ENCODE assay signal across 7 mouse cellular contexts in genomic region chr7:140060936-140061831, GRCm38 (mm10). TPM values are rescaled to one million over a fixed set of nuclear protein-coding genes. Genes with fewer than 3 reads are reported as not detected.
A peak's percentile ranks its signal among the peaks of the same experiment; 100 is the strongest.
DNase-seq lines count a peak whose midpoint lies in the region; ATAC-seq lines count a peak whose summit lies in the region.

No protein-coding gene starts in this region.

- WGBS in embryonic facial prominence, embryonic 15.5 days = 1% methylated on average over 47 of the region's 47 CpGs

- H3K36me3 ChIP-seq in embryonic facial prominence, embryonic 15.5 days = no peaks in the 10 kb centered on the region

- no peak overlapping the region for H3K27ac ChIP-seq in embryonic facial prominence, embryonic 15.5 days (replicated peaks)

- DNase-seq in right cerebral cortex, postnatal 4 days = peak; percentile 55
- DNase-seq in right cerebral cortex, postnatal 25 days = no peak
- peak; percentile 52 for DNase-seq in kidney, postnatal 10 days
- peak; percentile 81 for DNase-seq in mesoderm, embryonic 11.5 days (ENCODE audit: low read depth, low spot score)
- DNase-seq in spleen, postnatal 10 days (ENCODE audit: low spot score in 2 of 2) = no peak

- H3K4me1 ChIP-seq in embryonic facial prominence, embryonic 15.5 days = peaks cover 28% of the 10 kb centered on the region

- H3K9me3 ChIP-seq in embryonic facial prominence, embryonic 15.5 days (replicated peaks) = no peaks in the 10 kb centered on the region

- ATAC-seq in embryonic facial prominence, embryonic 15.5 days (ENCODE audit: insufficient number of reproducible peaks, low FRiP score, low TSS enrichment, low read depth) = no peak
- no peak for ATAC-seq in erythroblast, adult 5-6 weeks (replicated peaks; ENCODE audit: low FRiP score, poor library complexity, severe bottlenecking)

- peak overlapping the region; percentile 41 for H3K4me3 ChIP-seq in embryonic facial prominence, embryonic 15.5 days (replicated peaks)

- peak overlapping the region; percentile 7; the same call in 1 of the 2 replicates for H3K9ac ChIP-seq in embryonic facial prominence, embryonic 15.5 days

- H3K4me2 ChIP-seq in embryonic facial prominence, embryonic 15.5 days (replicated peaks) = peak overlapping the region; percentile 86

- peaks cover 88% of the 10 kb centered on the region for H3K27me3 ChIP-seq in embryonic facial prominence, embryonic 15.5 days

RNA-seq across cellular contexts. Expression of gene Msx3, which starts 12.3 kb away (rescaled TPM):
- polyA plus RNA-seq in embryonic facial prominence, embryonic 15.5 days (2015; fragmentation: Nextera tagmentation; extraction: Ambion mirVana) = not detected in 2 replicates
- total RNA-seq in erythroblast, adult 5-6 weeks (2015; ENCODE audit: low replicate concordance) = not detected in 2 replicates
- total RNA-seq in erythroblast, adult 5-6 weeks (2017; ENCODE audit: low replicate concordance) = not detected in 2 replicates

RNA-seq across cellular contexts. Expression of gene Caly, which starts 21.2 kb away (rescaled TPM):
- polyA plus RNA-seq in embryonic facial prominence, embryonic 15.5 days (2015; fragmentation: Nextera tagmentation; extraction: Ambion mirVana) = 3.4 and 3.7 TPM in 2 replicates
- not detected in 2 replicates for total RNA-seq in erythroblast, adult 5-6 weeks (2015; ENCODE audit: low replicate concordance)
- total RNA-seq in erythroblast, adult 5-6 weeks (2017; ENCODE audit: low replicate concordance) = not detected in 2 replicates

RNA-seq across cellular contexts. Expression of gene Tubgcp2, which starts 24.7 kb away (rescaled TPM):
- polyA plus RNA-seq in embryonic facial prominence, embryonic 15.5 days (2015; fragmentation: Nextera tagmentation; extraction: Ambion mirVana) = 49.7 and 55.3 TPM in 2 replicates
- total RNA-seq in erythroblast, adult 5-6 weeks (2015; ENCODE audit: low replicate concordance) = 9.4 and 14.6 TPM in 2 replicates
- 8.3 and 9.6 TPM in 2 replicates for total RNA-seq in erythroblast, adult 5-6 weeks (2017; ENCODE audit: low replicate concordance)

RNA-seq across cellular contexts. Expression of gene Zfp511, which starts 25.0 kb away (rescaled TPM):
- polyA plus RNA-seq in embryonic facial prominence, embryonic 15.5 days (2015; fragmentation: Nextera tagmentation; extraction: Ambion mirVana) = 38.5 and 39.0 TPM in 2 replicates
- 11.5 and 12.5 TPM in 2 replicates for total RNA-seq in erythroblast, adult 5-6 weeks (2015; ENCODE audit: low replicate concordance)
- total RNA-seq in erythroblast, adult 5-6 weeks (2017; ENCODE audit: low replicate concordance) = 5.8 and 6.6 TPM in 2 replicates

RNA-seq across cellular contexts. Expression of gene Prap1, which starts 32.0 kb away (rescaled TPM):
- polyA plus RNA-seq in embryonic facial prominence, embryonic 15.5 days (2015; fragmentation: Nextera tagmentation; extraction: Ambion mirVana) = 0.28 TPM in 1 of 2 replicates, not detected in the other
- total RNA-seq in erythroblast, adult 5-6 weeks (2015; ENCODE audit: low replicate concordance) = not detected in 2 replicates
- not detected in 2 replicates for total RNA-seq in erythroblast, adult 5-6 weeks (2017; ENCODE audit: low replicate concordance)

Comparison
In these comparisons a context has a peak if more than half of its experiments do, and no peak if none do; other contexts are left out.
1. DNase-seq: peak in right cerebral cortex, postnatal 4 days (single experiment), kidney, postnatal 10 days (single experiment) and mesoderm, embryonic 11.5 days (single experiment); none in right cerebral cortex, postnatal 25 days (single experiment) and spleen, postnatal 10 days (0 of 2).